Mouse (Mus musculus): ENCODE results near the gene Gm8232. TPM values are rescaled to one million over a fixed set of nuclear protein-coding genes. Genes with fewer than 3 reads are reported as not detected.

Gene Gm8232
- not detected in 4 replicates for total RNA-seq (2023; ENCODE audit: inconsistent age)

DNA sequence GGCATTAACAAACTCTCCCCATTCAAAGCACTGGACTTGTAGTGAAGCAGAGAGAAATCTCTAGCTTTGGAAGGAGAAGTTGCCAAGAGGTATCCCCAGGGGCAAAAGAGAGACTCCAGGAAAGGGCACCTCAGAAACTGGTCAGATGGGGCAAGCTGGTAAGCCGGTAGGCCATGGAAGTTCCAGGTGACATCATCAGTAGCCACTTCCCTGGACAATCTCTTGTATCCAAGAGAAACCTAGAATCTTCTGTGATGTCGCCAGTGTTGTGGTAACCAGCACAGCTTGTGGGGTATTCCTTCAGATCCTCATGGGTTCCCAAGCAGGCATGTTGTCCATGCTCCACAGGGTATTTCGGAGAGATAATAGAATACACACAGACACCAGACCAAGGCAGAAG, at the start of gene Gm8232:
Gm8232 (plus strand) TSS at position 301 of the 400 bp plus-strand sequence.

DNA sequence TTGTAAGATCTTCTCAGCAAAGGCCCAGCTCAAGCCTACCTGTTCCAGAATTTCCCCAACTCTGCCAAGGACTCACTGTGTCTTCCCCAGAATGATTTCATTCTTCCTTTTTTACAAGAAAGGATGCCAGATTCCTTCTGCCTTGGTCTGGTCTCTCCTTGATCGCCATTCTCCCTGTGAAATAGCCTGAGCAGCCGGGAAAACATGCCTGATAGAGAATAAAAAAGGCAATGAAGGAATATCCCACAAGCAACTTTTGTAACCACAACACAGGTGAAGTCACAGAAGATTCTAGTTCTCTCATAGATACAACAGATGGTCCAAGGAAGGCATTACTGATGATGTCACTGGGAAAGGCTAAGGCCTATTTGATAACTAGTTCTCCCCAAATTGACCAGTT, 22.8 kb upstream of the Gm8232 start, which contains the start of gene Gm3371:
Gm3371 (minus strand) TSS at position 101 of the 400 bp plus-strand sequence.

Other genes starting within 250 kb of the Gm8232 start
- not detected in 4 replicates for gene Gm8212, start 236.0 kb upstream of the Gm8232 start, total RNA-seq (2023; ENCODE audit: inconsistent age)
- gene 4930503E14Rik, start 220.4 kb upstream of the Gm8232 start, total RNA-seq (2023; ENCODE audit: inconsistent age), result not detected in 4 replicates
- gene Gm8220, start 148.1 kb upstream of the Gm8232 start, total RNA-seq (2023; ENCODE audit: inconsistent age), result not detected in 4 replicates
- not detected in 4 replicates for gene Gm5930, start 95.1 kb upstream of the Gm8232 start, total RNA-seq (2023; ENCODE audit: inconsistent age)
- not detected in 4 replicates for gene Gm8229, start 68.3 kb upstream of the Gm8232 start, total RNA-seq (2023; ENCODE audit: inconsistent age)
- not detected in 4 replicates for gene Gm3371, start 22.9 kb upstream of the Gm8232 start, total RNA-seq (2023; ENCODE audit: inconsistent age)
- not detected in 4 replicates for gene BC061237, start 58.8 kb downstream of the Gm8232 start, total RNA-seq (2023; ENCODE audit: inconsistent age)
- not detected in 4 replicates for gene Gm17093, start 84.6 kb downstream of the Gm8232 start, total RNA-seq (2023; ENCODE audit: inconsistent age)
- gene Gm8247, start 149.5 kb downstream of the Gm8232 start, total RNA-seq (2023; ENCODE audit: inconsistent age), result not detected in 4 replicates
- not detected in 4 replicates for gene Gm5624, start 194.3 kb downstream of the Gm8232 start, total RNA-seq (2023; ENCODE audit: inconsistent age)

Measured in B cell, adult (primary cell).